Mouse (Mus musculus) right cerebral cortex, adult 18-20 months (tissue): ENCODE data around the gene Rabl3.
A peak's percentile ranks its signal among the peaks of the same experiment; 100 is the strongest.

Experiments used
- DNase-seq: peaks from one replicate; pipeline ENCODE4 v3.0.0; 2022; ENCODE audit warnings: mixed read lengths

Gene Rabl3

DNA sequence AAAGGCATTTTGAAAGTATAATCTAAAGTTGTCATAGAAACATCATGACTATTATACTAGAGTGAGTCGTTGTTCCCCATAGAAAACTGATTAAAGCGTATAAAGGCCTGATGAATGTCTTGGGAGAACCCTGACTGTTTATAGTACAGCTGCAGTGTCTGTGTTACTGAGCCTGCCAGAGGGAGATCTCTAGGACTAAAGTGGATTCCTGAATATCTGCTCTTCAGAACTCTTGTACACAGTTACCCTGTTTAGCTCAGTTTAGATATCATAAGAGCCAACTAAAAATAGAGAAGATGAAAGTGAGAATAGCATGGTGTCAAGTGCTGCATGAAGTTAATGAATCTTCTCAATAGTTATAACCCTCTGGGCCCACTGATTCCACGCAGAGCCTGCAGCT, 10.6 kb downstream of the Rabl3 start:
- DNase-seq = no peak

DNA sequence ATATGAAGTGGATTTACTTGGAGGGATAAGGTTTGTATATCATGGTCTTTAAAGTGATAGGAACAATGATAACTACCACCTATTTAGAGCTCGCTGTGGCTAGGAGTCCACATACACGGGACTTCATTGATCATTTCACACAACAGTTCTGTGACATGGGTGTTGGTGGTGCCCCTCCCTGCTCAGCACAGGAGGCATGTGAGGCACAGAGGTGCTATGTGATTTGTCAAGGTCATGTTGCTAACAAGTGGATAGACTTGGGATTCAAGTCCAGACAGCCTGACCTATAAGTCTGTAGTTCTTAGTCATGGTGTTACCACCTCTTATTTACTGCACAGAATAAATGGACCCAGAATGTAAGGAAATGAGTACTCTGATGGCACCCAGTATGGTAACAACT, 11.3 kb downstream of the Rabl3 start:
- no peak for DNase-seq

DNA sequence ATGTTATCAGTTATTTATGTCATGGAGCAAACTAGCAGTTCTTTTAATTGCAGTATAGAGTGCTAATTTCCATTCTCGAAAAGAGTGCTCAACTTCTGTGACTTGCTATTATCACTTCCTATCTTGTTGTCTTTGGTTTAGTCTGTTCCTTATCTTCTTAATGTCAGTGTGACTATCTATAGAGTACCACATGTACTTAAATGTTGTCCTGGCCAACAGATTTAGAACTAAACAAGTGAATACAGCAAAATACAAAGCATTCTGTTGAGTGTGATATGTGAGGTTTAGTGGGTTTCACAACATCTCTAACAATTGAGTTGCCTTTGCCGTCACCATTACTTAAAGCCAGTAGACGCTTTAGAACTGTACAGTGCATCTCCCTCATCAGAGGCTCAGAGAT, 13.1 kb downstream of the Rabl3 start:
- DNase-seq = no peak

DNA sequence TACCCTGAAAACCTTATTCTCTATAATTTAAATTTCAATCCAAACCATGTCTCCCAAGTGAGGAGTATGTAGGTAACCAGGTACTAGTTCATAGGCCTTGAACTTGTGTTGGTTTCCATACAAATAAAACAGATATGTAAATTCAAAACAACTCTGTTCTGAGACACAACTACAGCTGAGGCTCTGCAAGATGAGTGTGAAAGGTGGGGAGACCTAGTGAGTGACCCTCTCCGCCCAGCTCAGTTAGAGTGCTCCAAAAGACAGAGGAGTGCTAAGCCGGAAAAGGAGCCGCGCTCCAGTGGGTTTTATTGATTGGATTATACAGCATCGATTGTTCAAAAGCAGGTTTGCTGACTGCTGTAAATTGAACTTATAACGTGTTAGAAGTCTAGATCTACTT, 22.7 kb downstream of the Rabl3 start:
- no peak for DNase-seq

DNA sequence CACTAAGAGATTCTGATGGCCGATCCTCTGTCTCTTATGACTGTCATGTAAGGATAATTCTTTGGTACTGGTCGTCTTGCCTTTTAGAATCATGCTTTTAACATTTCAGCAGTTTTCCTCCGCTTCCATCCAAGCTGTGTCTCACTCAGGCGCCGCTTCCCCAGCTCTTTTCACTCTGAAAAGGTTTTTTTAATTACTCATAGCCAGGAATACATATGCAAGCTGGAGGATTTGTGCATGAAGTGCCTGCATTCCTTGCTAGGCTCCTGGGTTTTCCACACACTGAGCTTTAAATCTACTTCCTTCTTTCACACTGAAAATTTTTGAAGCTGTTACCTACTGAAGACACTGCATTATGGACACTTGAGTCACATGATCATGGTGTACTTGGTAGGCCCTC, 23.3 kb downstream of the Rabl3 start:
- DNase-seq = no peak

DNA sequence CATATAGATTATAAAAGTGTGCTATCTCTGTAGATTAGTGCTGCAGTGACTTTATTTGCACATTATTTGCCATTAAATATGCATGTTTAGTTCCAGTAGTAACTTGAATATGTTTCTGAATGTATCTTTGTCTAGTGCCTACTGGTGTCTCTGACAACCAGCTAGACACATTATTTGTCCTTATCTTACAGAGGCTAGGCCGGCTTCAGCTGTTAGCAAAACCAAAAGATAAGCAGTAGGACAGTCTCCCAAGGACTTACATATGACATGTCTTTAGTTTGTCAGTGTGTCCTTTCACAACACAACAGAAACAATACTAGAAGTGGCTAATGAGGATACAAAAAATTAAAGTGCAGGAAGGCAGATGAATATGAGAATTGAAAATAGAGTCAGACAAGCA, 25.4 kb downstream of the Rabl3 start:
- DNase-seq = no peak

DNA sequence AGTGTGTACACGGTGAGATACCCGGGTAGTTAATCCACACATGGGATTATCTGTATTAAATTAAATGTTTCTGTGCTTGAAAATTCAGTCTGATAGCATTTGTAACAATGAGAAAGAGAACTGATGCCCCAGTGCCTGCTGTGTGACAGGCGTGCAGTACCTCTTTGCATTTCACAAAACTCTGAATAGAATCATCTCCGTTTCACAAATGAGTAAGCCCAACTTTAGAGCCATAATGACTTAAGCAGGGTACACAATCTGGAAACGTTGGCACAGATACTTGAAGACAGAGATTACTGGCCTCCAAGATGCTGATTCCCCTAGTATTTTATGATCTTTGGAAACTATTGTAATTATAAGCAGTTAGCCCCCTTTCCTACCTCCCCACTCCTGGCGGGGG, 26.4 kb downstream of the Rabl3 start:
- no peak for DNase-seq

DNA sequence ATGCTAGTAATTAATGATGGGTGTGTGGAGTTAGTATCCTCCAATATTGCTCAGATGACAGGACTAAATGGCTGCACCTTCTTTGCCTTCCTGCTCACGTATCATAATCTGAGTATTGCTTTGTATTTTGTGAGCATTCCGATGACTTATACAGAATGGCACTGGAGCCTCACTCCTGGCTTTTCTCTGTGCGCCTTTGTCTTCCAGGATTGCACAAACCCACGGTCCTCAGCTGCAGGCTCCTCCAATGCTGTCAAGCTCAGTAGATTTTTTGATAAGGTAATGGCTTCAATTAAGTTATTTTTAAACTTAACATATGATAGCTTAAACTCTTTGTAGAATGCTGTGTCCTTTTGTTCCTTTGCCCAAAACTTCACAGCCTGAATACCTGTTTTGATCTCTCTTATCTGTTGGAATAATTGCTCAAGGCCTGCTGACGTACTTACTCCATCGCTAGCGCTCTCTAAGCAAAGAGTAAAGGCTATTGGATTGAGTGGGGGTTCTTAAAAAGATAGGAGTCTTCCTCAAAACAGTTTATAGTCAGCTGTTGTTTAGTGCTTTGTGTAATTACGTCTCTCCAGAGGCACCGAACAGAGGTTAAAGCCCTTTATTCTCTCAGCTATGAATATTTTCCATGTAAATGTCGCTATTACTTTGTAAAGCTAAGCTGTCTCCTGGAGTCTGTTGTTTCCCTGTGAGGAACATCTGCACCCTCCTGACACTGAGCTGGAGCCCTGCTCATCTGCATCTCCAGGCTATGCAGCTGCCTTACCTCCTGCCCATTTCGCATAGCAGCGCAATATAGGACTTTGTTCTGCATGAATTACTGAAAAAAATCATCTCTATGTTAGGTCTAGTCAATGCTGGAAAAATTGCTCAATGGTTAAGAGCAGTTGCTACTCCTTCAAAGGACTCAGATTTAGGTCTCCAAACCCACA, 27.7 kb downstream of the Rabl3 start:
- DNase-seq = no peak

DNA sequence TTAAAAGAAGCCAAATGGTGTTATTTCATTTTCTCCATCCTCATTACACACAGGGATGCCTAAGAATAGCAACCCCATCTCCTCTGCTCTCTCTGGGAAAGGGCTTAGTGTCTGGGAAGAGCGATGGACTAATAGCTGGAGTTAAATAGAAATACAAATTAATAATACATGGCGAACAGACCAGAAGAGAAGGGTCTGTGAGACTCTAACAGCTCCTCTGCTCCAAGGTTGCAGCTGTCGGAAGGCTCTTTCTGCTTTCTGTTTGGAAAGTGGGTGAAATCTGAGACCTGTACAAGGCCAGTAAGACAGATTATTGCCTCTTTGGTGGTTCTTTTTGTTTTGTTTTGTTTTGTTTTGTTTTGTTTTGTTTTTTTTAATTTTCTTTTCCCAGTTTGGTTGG, 31.9 kb downstream of the Rabl3 start:
- DNase-seq = no peak

DNA sequence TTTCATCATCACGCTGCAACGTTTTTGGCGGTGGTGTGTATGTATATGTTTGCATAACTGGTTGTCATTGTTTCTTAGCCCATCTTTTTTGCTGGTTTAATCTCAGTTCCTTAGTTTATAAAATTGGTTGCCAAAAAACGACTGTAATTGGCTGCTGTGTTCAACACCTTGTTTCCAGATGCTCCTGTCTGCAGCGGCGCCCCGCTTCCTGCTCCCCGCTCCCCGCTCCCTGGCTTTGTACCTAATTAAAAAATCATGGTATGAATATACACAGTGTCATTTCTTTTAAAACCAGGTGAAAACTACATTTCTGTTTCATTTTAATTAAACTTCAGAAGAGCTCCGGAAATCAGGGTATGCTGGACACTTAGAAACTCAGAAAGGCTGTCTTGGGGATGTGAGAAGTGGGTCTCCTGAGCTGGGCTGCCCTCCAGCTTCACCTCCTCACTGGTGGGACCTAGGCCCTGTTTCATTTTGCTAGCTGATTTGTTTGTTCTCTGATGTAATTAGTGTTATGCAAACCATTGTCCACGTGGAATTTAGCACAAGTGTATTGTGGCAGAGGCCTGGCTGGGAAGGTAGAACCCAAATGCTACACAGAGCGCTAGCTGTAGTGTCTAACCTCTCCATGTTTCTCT, 32.6 kb downstream of the Rabl3 start:
- no peak for DNase-seq

DNA sequence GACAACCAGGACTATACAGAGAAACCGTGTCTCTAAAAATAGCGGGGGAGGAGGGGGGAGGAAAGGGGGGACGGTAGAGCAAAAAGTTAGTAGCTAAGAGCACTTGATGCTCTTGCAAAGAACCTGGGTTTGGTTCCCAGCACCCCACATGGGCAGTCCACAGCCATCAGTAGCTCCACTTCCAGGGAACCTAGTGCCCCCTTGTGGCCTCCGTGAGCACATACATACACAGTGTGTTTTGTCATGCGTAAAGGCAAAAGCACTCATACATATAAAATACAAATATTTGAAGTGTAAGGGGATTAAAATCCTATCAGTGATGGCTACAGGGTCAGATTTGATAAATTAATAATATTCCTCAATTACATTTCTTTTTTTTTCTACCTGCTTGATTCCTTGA, 33.4 kb downstream of the Rabl3 start:
- no peak for DNase-seq

DNA sequence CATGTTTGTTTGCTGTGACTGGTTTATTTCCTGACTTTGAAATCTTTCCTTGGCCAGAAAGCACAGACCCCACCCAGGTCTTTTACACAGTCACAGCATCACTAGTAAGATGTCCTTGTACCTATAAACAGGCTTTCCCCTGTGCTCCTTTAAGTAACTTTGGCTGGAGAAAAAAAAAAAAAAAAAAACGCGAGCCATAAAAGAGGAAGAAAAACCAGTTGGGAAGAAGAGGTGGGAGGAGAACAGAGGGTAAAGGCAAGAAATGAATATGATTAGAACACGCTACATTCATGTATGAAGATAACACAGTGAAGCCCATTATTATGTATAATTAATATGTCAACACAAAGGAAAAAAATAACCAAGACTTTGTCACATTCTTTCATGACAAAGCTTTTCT, 35.6 kb downstream of the Rabl3 start:
- no peak for DNase-seq

DNA sequence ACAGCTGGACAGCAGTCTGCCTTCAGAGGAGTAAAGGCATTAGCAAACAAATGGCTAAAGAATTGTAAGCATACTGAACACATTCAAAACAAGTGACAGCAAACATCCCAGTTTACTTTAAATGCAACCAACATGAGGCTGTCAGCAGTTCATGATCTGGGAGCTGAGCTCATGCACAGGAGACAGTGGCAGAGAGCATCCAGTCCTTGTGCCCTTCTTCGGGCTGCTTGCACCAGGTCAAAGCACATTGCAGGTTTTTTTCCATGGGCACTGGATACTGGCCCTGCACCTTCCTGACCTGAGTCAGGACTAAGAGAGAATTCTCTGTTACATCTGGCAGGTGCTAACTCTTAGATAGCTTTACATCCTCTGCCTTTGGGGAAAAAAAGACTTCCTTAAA, 39.9 kb downstream of the Rabl3 start:
- no peak for DNase-seq

DNA sequence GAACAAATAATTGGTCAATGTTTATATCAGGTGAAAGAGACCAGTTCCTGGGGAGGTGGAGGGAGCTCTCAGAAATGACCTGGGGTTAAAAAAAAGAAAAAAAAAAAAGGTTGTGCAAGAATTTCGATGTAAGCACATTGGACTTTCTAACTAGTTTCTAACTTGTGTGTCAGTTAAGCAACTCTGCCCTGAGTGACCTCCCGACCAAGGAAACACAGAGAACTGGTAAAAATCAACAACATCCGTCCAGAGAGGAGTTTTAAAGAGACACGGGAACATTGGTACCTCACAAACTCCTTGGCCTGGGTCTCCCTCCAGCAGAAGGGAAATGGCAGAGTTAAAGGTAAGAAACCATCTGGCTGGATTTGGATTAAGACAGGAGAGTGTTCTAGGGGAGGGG, 40.3 kb downstream of the Rabl3 start, which contains the start of gene Hgd:
TSS of gene Hgd (plus strand) at position 160 of the 400 bp plus-strand sequence.
- DNase-seq = no peak

DNA sequence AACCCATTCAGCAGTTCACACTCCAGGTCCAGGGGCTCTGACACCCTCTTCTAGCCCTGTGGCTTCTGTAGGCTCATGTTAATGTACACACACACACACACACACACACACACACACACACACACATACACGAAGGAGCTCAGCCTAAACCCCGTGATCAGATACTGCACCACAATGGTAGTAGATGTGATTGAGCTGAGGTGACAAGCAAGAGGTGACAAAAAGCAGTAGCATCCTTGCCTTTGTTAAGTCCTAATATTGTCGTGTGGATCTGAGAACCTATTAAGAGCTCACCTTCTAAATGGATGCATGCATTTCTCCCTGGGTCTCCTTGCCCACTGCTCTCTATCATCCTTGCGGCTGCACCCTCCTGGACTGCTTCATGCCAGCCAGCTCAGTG, 41.0 kb downstream of the Rabl3 start:
- DNase-seq = no peak

DNA sequence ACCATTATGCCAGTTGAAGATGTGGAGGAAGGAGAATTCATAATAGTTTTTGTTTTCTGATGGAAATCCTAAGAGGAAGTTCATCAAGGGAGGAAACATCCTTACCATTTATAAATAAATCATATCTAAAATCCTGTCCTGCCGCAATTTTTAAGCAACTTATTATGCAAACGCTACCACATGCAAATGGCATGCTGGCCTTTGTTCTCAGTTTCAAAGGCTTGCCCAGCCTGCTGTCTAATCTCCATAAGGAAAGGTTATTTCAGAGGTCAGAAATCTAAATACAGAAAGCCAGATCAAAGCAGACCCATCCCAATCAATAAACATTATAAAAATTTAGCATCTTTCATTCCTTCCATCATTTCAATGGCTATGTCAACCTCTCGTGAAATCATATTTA, 42.2 kb downstream of the Rabl3 start:
- DNase-seq = no peak

DNA sequence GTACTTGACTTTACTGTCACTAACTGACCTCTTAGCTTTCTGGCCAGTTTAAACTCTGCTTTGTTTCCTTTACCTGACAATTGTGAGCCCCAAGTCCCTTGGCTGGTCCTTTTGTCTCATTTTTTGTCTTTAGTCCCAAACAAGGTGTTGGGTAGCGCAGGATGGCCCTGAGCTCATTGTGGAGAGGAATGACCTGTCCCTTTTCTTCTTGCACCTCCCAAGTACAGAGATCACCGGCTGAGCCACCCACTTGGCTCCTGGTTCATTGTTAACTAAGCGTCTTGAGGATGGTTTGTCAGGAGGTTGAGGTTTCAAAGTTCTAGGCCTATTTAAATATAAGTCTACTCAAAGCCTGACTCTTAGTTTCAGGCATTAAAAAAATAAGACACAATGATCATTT, 43.6 kb downstream of the Rabl3 start:
- DNase-seq = no peak

DNA sequence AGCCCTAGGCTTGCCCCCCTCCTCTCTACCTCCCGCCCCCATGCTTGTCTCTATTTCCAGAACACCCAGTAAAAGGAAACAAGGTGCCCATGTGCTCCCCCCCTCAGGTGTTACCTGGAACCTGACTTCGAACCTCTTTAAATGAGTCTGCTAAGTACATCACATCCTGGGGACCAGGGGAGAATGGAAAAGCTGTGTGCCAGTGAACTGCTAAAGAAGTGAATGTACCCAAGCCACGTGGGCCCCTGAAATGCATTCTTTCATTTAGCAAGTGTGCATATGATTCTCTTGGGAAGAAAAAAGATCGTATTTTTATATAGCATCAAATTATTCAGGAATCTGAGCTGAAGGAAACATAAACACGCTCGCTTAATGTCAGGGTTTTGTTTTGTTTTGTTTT, 44.1 kb downstream of the Rabl3 start:
- no peak for DNase-seq

DNA sequence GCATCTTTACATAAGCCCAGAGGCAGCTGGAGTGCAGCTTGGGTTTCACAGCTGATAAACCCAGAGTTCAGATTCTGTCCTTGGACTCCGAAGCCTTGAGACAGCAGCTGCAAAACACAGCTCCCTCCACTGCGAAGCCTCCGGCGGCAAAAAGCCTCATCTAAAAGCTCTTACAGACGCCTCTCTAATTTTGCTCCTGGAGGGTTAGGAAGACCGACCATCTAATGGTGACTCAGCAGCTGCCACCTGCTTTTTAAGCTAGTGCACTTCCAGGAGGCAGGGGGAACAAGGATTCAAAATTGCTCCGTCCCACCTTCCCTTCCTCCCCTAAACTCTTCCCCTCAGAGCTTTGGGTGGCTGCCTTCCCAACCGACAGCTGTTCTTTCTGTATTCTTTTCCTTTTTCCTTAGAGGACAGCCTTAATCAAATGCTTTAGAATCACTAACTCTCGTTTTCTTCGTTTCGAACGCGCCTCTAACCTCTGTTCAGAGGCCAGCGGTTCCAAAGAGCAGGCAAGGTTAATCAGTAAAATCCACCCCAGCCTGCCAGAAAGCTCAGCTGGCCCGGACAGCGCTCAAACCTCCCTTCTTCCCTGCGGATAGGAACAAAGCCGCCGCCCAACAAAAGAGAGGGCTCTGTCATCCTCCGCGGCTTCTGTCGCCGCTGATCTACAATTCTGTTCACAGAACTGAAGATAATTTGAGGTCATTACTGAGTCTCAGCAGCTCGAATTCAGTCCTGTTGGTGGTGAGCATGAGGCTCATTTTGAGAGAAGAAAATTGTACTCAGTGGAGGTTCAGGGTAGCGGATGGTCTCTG, 44.7 kb downstream of the Rabl3 start:
- peak; percentile 64 for DNase-seq

DNA sequence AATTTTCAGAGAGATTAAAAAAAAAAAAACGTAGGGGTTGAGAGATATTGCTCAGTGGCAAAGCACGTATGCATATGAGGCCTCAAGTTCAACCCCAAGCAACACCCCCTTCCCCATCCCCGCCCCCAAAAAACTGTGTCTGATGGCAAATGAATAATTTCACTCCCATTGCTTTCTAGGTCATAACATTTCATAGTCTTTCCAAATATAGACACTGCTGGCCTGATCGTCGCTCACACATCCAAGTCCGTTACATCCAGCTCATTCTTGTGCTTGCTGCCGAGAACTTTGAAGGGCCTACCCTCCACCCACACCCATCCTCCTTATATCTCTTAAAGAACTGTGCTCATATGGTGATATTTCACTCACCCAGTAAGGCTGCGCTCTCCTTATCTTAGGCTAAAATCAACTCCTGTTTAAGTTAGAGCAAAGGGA, 45.5 kb downstream of the Rabl3 start:
- DNase-seq = no peak

DNA sequence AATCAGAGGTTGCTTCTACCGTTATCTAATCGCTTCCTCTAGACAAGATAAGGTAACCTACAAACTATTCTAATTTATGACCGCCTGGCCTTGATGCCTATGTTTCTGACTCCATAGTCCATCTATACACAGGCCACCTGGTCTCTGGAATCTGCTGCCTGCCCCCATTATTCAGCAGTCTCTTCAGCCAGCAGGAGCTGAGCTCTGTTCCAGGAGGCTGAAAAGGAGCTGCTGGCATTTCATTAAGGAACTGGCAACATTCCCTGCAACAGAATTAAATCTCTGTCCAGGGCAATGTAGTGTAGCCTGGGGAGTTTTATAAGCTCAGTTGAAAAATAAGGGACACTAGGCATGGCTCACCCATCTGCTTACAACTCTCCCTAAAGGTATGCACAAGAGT, 51.2 kb downstream of the Rabl3 start:
- DNase-seq = no peak

DNA sequence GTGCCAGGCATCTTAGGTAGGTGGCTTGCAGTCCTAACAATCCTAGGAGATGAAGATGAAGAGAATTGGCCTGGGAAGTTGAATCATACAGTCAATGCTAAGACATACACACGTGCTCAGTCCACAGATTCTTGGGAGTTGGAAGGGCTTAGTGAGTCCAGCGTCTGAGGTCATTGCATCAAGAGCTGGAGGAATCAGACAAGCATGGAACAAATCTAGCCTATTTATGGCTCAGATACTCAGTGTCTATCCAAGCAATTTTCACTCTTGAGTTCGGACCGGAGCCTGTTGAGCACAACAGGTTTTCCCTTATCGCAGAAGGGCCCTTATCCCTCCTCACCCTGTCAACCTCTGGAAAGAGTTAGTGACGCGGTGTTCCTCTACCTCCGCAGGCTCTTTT, 51.9 kb downstream of the Rabl3 start:
- no peak for DNase-seq

DNA sequence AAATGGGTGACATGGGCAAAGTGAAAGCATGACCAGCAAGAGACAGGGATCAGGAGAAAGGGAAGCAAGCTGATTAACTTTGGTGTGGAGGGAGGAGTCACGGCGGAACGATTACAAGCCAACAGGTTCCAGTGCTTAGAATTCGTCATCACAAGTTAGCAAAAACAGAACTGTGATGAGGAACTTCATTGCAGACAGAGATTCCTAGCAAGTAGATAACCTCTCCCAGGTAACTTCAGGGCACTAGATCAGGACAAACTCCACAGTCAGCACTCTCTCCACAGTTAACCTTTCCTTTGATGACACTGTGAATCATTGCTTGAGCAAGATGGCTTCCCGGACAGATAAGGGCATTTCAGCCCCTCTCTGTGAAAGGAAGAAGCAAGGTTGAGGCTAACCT, 57.7 kb downstream of the Rabl3 start:
- DNase-seq = no peak

DNA sequence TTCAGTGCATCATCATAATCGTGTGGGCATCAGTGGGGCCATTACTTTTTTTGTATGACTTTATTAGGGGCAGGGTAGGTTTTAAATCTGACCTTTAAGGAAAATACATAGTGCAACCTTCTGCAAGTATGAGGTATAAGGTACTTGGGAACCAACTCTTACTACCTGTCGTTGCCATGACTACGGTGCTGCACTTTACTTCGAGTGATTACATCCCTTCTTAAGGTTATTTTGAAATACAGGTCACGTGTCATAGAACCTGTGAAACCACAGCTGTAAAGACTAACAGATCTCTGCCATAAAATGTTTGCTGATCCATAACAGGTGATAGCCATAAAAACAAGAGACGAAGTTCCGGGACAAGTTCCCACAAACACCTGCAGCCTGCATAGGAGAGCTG, 58.8 kb downstream of the Rabl3 start:
- no peak for DNase-seq
